Mouse (Mus musculus): Measurements from ENCODE around the gene Ccdc157.
"Not testable (repeated sequence)": the region's sequence is repeated elsewhere in the genome, so short reads cannot be mapped to it uniquely, and the experiment has no call there.

Ccdc157 gene

DNA sequence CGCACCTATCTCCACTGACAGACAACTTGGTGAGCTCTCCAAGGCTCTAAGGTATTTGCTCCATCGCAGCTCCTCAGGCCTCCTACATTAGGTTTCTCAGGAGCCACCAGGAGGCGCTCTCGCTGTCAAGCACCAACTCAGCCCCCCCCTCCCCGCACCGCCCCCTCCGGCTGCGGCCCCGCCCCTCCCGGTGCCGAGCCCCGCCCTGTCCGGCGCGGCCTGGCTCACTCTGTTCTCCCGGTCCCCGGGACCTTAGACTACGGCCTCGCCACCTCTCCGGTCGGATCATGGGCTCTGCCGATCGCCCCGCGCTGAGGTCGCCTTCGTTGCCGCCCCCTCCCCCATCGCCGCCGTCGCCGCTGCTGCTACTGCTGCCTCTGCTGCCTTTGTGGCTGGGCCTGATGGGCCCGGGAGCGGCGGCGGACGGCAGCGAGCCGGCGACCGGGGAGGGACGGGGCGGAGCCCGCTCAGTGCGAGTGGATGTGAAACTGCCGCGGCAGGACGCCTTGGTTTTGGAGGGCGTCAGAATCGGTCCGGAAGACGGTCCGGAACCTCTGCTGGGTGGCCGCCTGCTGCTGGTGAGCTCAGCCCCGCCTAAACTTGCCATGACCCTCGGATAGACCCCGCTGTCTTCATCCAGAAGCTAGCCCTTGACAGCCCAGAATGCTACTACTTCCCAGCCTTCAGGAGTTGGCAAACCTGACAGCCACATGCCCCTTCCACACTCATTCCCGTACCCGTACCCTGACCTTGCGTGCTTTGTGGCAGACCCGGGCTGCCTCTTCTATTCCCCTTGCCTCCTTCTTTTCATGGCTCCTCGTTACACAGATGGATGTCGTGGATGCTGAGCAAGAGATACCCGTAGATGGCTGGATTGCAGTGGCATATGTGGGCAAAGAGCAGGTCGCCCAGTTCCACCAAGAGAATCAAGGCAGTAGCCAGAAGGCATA, 24.8 kb downstream of the Ccdc157 start, which contains the start of gene Rnf215:
Gene Rnf215, plus strand, starts transcription at position 217 of the 950 bp plus-strand sequence.
- in situ Hi-C loops (cut with MboI, MseI) = loop anchor here in 1 of 2 experiments (5.0 kb wide), 1 partner anchor 82 kb away; the partner anchor contains the start of gene Castor1

DNA sequence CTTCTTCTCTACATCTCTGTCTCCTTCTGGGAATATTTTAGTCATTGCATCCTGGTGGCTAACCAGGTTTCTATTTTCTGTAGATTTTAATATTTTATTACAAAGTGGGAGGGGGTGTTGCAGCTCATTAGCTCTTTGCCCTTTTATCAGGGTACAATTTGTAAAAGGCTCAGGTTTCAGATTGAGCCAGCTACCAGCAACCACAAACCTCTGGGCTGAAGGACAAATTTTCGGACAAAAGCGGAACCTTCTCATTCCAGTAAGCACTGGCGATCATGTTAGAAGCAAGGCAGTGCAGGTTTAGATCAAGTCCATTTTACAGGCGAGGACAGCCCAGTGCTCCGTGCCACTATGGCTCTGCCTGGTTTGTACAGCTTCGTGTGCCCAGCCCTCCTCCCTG, 25.7 kb downstream of the Ccdc157 start:
- in situ Hi-C loops (cut with MboI, MseI) = no loop called here

DNA sequence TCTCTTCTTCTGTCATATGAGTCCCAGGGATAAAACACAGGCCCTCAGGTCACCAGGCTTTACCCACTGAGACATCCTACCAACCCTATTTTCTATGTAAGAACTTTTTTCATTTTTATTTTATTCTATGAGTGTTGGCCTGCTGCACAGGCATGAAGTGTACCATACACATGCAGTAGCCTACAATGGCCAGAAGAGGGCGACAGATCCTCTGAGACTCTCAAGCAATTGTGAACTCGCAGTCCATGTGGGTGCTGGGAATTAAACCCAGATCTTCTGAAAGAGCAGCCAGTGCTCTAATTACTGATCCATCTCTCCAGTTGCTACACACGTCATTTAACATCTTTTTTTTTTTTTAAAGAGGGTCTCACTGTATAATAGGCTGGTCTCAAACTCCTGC, 26.6 kb downstream of the Ccdc157 start:
- in situ Hi-C loops (cut with MboI, MseI) = no loop called here

DNA sequence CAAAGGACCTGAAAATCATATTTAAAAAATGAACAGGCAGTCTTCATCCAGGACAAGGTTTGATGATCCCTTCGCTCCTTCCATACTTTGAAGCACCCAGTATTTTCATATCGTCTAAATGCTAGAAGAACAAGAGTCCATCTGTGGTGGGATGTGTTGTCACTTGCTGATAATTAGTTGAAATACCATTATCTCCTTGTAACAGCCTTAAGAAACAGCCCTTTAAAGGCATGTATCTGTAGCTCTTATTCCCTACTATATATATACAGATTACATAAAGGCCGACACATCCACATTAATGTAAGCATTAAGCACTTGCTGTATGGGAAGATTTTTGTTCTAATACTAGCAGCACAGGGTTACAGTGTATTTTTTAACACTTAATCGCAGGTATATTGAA, 31.6 kb downstream of the Ccdc157 start:
- in situ Hi-C loops (cut with MboI, MseI) = not testable (repeated sequence)

DNA sequence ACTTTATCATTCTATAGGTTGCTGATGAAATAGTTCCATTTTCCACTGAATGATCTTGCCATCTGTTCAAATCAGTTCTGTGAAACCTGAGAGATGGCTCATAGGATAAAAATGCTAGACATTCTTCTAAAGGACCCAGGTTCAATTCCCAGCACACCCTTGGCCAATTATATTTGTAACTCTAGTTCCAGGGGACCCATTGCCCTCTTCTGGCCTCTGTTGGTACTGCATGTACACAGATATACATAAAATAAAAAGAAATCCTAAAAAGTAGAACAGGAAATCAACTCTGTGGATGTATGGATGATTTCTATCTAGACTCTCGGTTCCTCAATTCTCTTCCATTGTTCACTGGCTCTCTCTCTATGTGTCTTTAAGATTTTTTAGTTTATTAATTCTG, 33.0 kb downstream of the Ccdc157 start:
- in situ Hi-C loops (cut with MboI, MseI) = no loop called here

DNA sequence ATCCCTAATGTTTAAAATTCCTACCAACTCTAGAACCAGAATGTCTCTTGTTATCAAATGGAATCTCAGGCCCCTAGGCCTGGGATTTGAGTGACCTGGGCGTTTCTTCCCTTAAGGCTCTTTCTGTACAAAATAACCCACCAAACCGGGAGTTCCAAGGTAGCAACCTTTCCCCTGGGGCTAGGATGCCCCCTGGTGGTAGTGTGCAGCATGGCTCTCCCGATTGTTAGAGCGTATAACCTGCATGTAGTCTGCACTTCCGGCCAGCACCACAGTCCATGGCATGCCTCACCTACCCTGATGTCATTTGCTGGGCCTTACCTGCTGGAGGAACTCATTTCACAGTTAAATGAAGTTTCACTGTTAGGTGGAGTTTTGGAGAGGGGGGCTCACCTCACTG, 36.2 kb downstream of the Ccdc157 start:
- in situ Hi-C loops (cut with MboI, MseI) = no loop called here

DNA sequence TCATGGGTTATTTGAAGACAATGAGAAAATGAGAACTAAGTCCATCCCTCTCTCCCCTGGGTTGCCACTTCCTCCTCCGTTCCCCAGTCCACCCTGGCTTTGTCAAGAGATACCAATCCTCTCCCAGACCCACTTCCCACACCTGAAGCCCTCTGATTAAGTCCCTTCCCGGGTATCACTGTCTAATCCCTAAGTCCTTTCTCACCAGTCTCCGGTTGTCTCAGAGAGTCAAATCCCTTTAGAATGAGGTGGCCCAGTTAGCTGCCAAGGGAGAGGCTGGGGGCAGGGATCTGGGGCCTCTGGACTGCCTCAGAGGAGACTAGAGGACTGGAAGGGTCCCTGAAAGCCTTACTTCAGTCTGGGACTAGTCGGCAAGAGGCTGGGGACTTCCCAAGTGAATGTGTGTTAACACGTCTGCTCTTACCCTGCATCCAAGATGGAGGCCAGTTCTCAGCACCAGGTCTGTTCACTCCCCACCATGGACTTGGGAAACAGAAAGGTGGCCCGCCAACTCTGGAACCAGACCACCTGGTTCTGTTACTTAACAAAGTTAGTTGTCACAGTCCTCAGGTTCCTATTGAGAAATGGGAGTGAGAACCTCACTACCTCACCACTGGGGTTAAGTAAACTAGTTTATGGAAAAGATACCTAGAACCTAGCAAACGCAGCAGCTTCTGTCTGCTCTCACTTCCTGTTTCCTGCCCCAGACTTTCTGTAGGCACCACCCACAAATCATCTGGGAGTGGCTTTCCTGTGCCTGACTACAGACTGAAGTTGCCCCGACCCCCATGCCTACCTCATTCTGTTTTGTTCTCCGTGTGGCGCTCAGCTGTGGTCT, 37.1 kb downstream of the Ccdc157 start, which contains the start of gene Sec14l2:
Gene Sec14l2, minus strand, starts transcription at position 674 of the 838 bp plus-strand sequence.
- in situ Hi-C loops (cut with MboI, MseI) = no loop called here

DNA sequence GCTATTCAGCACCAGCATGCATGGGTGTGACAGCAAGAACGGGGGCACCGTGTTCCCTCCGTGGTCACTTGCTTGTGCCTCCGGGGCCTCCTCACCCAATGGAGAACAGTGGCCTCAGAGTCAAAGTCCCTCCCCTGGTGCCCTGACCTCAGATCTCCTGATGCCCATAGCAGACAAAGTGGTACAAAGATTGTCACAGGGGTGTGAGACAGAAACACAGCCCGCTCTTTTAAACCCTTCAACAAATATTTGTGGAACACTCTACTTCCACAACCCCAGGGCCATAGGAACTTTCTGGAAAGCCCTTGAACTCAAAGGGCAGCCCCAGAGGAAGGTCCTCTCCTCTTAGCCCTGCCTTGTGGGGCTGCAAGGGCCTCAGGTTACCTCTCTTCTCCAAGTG, 37.9 kb downstream of the Ccdc157 start:
- in situ Hi-C loops (cut with MboI, MseI) = no loop called here

DNA sequence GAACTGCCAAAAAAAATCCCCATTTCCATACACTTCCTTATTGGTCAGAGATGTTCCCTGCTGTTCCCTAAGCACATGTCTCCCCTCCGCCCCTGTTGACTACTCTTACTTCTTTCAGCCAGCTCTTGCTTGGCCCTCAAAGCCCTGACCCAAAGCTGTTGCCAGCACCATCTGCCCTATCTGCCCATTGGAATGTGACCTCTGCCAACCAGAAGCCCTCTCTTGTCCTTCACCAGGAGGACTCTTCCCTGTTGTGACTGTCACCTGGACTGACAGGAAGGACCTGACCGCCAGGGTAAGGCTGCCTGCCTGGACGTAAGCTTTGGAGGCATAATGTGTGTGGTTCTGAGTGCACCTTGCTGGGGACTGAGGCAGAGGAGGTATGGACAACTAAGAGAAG, 38.4 kb downstream of the Ccdc157 start:
- in situ Hi-C loops (cut with MboI, MseI) = no loop called here

DNA sequence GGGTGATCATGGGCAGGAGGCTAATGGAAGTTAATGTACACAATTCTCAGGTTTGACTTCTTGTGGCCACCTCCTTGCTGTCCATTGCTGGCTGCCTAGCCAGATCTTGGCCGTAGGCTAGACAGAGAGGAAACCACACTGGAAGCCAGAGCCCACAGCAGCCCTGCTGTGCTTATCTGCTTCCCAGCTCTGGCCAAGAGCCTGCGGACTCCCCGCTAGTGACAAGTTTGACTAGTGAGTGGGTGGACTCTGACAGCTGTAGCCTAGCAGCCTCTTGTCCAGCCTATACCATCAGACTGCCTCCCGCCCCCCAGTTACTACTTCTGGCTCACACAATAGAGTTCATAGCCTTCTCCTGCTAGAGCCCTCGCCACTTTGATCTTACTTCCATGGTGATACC, 40.5 kb downstream of the Ccdc157 start:
- in situ Hi-C loops (cut with MboI, MseI) = no loop called here

DNA sequence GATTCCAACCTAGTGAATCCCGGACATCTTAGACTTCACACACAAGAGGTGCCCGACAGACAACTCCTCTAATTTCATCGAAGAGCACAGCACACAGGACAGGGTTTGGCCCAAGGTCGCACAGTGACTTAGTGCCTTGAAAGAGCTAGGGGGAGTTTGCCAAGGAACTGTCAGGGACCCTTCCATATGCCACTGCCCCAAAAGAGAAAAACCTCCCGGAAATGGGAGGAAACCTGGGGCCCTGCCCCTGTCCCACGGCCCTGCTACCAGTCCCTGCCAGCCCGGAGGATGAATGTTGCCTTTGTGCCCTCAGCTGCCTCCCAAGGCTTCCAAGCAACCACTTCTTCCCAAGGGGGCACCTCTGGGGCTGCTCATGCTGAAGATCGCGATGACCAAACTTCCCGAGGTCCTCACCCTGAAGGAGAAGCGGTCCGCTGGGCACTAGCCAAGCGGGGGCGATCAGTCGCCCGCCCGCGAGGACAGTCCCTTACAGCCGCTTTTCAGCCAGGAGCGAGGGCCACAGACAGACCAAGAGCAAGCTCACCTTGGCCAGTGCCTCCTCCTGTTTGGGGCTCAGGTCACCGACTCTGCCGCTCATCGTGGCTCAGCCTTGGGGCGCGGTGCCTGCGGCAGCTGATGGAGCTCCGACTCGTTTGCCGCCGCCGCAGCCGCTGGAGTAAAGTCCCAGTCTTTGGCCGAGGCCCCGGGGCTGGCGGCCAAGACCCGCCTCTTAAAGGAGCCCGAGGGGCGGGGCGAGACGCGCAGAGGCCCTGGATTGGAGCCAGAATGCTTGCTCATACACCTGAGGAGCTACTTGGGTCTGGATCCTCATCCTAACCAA, 41.8 kb downstream of the Ccdc157 start:
- in situ Hi-C loops (cut with MboI, MseI) = no loop called here

DNA sequence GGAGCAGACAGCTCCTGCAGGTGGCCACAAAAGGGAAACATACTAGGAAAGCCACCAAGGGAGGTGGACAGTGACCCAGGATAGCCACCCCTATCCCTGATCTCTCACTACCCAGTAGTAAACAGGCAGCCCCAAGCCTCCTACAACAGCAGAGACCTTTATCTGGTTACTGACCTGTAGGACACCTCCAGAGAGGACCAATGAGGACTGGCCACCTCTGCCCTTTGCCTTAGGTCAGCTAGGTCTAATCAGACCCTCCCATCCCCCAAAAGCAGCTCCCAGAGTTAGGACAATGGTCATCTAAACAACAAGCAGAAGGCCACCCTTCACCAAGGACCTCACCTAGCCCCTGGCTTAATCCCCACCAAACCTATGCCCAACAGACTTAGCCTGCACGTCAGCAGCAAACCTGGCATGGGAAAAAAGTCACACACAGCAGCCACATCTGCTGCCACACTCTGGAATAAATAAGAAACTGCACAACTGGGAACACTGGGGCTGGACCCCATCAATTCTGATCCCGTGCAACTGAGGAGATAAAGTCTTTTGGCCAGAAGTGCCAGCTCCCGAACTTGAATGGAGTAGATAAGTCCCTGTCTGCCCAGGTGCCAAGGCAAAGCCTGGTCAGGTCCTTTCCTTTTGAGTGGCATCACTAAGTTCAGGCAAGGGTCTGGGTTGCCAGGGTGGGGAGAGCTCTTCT, 42.6 kb downstream of the Ccdc157 start:
- in situ Hi-C loops (cut with MboI, MseI) = no loop called here

DNA sequence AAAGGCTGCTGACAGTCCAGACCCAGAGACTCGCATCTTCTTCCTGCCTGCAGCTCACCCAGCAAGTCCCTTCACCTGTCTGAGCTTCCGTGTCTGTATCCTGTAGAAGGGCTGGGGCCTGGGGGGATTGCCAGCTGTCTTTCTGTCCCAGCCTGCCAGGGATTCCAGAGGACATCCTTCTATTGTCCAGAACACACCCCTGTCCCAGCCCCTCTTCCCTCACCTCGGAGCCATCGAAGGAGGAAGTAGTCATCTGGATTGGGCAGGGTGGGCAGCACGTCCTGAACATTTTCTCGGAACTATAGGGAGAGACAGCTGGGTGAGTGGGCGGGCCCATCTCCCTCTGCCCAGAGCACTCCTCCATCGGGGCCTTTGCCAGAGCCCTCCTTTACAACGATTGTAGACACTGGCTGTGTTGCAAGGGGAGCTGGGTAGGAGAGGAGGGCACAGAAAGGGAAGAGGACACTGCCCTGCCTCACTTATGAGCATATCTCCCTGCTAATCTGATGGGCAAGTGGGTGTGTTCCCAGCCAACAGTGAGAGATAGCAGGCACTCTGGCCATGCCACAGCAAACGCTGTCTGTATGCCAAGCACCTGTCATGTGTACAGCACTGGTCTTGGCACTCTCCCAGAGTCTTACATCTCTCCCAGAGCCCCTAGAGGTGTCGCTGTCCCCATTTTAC, 43.5 kb downstream of the Ccdc157 start:
- in situ Hi-C loops (cut with MboI, MseI) = no loop called here

DNA sequence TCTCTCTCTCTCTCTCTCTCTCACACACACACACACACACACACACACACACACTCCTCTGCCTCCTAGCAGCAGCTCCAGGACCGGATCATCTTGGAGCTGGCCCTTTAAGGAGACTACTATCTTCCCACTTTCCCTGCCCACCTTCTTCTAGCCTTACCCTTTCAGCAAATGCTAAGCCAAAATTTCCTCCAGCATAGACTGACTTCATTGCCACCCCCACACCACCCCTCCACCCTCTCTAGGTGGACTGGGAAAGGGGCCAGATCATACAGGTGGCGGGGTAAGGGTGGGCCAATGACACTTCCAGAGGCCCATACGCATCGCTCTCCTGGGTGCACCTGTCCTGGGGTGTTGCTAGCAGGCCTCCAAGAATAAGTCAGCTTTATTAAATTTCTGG, 44.7 kb downstream of the Ccdc157 start:
- in situ Hi-C loops (cut with MboI, MseI) = no loop called here

DNA sequence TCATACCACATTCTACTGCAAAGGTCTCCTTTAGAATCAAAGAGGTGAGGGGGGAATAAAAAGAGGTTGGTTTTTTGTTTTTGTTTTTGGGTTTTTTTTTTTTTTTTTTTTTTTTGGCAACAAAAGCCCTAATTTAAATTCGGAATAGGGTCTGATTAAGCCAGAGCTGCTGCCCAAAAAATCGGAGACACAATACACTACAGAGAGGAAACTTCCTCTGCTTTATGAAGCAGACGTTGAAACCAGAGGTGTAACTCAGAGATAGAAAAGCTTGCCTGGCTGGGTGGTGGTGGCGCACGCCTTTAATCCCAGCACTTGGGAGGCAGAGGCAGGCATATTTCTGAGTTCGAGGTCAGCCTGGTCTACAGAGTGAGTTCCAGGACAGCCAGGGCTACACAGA, 45.6 kb downstream of the Ccdc157 start:
- in situ Hi-C loops (cut with MboI, MseI) = not testable (repeated sequence)

DNA sequence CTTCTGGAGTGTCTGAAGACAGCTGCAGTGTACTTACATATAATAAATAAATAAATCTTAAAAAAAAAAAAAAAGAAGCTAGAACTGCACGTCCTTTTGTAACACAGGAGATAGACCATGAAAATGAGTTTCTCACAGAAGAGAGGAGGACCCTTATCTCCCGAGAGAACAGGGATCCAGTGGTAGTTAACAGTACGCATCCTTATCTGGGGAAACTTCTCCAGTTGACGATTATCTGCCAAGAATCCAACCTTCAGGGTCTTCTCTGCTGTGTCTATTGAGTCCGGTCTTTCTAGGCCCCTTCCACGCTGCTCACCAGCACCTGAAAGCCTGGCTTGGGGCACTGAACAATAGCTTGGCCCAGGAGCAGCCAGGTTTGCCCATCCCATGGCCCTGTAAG, 46.1 kb downstream of the Ccdc157 start:
- in situ Hi-C loops (cut with MboI, MseI) = no loop called here

DNA sequence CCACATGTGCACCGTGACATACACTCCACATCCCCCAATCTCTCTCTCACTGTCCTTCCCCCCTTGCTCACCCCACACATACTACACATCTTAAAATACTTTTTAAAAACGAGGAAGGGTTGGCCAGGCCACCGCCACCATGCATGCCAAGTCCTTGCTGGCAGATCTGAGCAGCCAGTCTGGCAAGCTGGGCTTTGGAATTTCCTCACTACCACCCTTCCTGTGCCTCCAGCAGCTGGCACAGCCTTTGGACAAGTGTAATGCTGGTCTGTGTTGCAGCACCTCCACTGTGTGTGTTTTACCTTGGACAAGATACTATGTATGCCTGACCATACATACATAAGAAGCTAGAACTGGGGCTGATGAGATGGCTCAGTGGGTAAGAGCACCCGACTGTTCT, 46.6 kb downstream of the Ccdc157 start:
- in situ Hi-C loops (cut with MboI, MseI) = no loop called here

DNA sequence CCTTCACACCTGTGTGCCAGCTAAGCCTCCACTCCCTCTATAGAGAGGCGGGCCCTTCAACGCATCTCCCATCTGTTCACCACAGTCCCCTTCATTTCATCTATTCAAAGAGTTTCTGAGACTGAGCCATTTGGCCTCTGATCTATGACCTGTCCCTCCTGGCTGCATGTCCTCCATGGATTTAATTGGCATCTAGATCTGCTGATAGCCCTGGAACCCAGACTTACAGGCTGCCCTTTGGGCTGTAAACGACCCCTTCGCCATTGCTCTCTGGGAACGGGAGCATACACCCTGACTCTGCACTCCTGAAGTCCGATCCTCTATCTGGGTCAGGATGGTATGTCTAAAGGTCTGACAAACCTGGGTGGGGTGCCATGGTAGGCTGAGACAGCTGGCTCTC, 47.2 kb downstream of the Ccdc157 start:
- in situ Hi-C loops (cut with MboI, MseI) = no loop called here

DNA sequence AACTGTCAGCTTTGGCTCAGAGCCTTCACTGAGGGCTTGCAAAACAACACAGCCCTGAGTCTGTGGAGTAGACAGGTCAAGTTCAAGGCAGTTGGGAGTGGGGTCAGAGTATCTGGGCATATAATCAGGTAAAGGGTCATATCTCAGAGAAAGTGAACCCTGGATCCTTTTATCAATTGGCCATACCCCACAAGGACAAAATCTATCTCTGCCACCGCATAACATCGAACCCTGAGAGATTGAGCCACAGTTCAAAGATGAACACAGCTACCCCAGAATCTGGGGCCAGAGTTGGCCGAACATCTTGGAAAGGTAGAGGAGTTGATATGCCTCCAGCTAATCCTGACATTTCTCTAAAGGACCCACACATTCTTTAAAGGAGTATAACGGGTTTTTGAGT, 48.1 kb downstream of the Ccdc157 start:
- in situ Hi-C loops (cut with MboI, MseI) = no loop called here

DNA sequence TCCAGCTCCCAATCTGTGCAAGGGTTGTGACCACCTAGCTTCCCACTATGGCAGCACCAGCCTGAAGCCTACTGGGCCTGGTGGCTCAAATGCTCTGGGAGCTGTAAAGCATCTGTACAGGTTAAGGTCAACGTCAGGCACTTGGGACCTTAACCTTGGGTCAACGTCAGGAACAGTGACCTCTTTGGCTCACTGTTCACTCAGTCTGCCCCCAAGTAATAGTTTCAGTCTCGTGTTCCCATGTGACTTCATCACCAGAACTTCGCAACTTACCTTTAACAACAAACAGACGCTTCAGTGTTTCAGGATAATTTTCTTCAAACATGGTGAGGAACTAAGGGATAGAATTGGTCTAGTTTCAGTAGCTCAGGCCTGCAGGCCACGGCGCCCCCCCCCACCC, 51.4 kb downstream of the Ccdc157 start:
- in situ Hi-C loops (cut with MboI, MseI) = no loop called here
